Mouse (Mus musculus) small intestine, adult 2 months (tissue): Measurements from ENCODE around the gene Ppargc1a. TPM values are rescaled to one million over a fixed set of nuclear protein-coding genes. Genes with fewer than 3 reads are reported as not detected.
A peak's percentile ranks its signal among the peaks of the same experiment; 100 is the strongest.

Experiments
- H3K27ac ChIP-seq: fragments of 200-500 bp; 2 replicates; pipeline ENCODE4 v1.5.1; 2012; ENCODE audit warnings: low read depth, low read length, control low read depth, inconsistent platforms; ENCODE audit not compliant: insufficient read depth
- H3K27me3 ChIP-seq: fragments of 200-500 bp; 2 replicates; pipeline ENCODE4 v1.6.1; 2012; ENCODE audit warnings: mild to moderate bottlenecking, moderate library complexity, low read length, inconsistent platforms; ENCODE audit not compliant: control insufficient read depth, insufficient read depth
- H3K36me3 ChIP-seq: fragments of 200-500 bp; 2 replicates; pipeline ENCODE4 v1.6.1; 2012; ENCODE audit warnings: mild to moderate bottlenecking, low read length, control low read depth, inconsistent platforms; ENCODE audit not compliant: control insufficient read depth, insufficient read depth
- H3K4me1 ChIP-seq: fragments of 200-500 bp; 2 replicates; pipeline ENCODE4 v1.6.1; 2012; ENCODE audit warnings: low read length, inconsistent platforms, mixed read lengths; ENCODE audit not compliant: control insufficient read depth, insufficient read depth, insufficient read length
- H3K4me3 ChIP-seq: fragments of 200-500 bp; 2 replicates; pipeline ENCODE4 v1.5.1; 2012; ENCODE audit warnings: low read depth, mild to moderate bottlenecking, control low read depth, inconsistent platforms, low read length, moderate library complexity
- CTCF ChIP-seq: fragments of 200-500 bp; IDR thresholded peaks from 2 replicates; pipeline ENCODE4 v1.5.1; 2012; ENCODE audit warnings: low read depth, mild to moderate bottlenecking, control low read depth, inconsistent platforms, low read length, moderate library complexity, mixed read lengths; ENCODE audit not compliant: insufficient replicate concordance, insufficient read length; ENCODE audit errors: extremely low read depth
- POLR2A ChIP-seq: fragments of 200-500 bp; IDR thresholded peaks from 2 replicates; pipeline ENCODE4 v1.6.1; 2012; ENCODE audit warnings: low read depth, mild to moderate bottlenecking, control low read depth, inconsistent platforms, low read length, moderate library complexity
- WGBS: fragments of 180-500 bp; shearing (Covaris S2); methylation state at CpG from one replicate; pipeline ENCODE4 v1.1.7; 2018; 5-methylcytosine and 5-hydroxymethylcytosine counted together
- polyA plus RNA-seq: library from polyadenylated mRNA; depleted of rRNA; stranded (reverse); fragments of >200 nt; gene quantifications from 2 replicates; pipeline ENCODE4 v1.2.3, GENCODE M21; 2012

Ppargc1a gene
- polyA plus RNA-seq, 1 experiment = 9.0 TPM

DNA sequence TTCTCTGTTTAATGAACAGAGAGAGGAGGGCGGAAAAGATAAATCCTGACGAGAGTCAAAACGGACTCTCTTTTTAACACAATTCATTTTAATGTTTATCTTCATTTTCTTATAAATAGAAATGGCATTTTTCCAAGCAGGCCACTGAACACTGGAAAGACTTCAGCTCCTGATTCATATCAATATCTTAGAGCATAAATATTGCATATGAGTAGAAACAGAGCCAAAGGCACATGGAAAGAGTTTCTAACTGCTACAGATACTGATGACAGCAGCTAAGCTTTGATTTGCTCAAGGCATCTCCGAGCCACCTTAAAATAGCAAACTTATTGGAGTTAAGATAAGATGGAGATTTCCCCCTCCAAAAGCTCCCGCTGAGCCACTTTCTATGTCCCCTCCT is 14.3 kb downstream of the Ppargc1a start:
- Histone ChIP-seq H3K36me3 (peaks cover 3% of the 10 kb centered on the region; the same call in 1 of the 2 replicates), H3K27me3 (no peaks in the 10 kb centered on the region), H3K4me1 (peaks cover 2% of the 10 kb centered on the region; the same call in 1 of the 2 replicates), H3K4me3 (peak overlapping the region; percentile 73), H3K27ac (peak overlapping the region; percentile 96)
- WGBS = 3% methylated on average over 5 of the region's 5 CpGs
- TF ChIP-seq CTCF (no peak), POLR2A (no peak)

DNA sequence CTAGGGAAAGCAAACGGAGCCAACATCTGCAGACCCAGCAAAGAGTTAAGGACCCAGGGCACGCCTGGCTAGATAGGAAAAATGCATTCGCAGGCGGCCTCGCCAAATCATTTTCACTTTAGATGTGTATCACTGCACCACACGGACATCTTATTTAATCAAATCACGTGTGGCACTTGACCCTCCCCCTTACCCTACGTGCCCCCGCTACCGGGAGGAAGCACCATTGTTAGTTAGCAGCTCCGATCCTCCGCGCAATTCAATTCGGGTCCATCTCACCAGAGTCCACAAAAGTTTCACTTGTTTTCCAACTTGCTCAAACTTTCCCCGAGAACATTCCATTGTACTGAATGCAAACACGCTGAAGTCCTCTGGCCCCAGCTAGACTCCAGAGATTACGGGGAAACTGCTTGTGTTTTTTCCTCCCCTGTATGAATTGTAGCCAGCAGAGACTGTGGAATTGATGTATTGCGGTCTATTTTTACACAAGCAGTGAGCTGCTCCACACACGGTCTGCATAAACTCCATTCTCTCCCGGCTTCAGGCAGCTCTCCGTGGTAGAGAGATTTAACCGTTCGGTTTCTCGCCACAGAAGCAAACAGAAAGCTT is 14.9 kb downstream of the Ppargc1a start:
- H3K4me1 ChIP-seq = peaks cover 2% of the 10 kb centered on the region; the same call in 1 of the 2 replicates
- WGBS = 1% methylated on average over 24 of the region's 24 CpGs
- peak overlapping the region; percentile 69 for H3K4me3 ChIP-seq
- TF ChIP-seq POLR2A = no peak
- TF ChIP-seq CTCF = no peak
- peaks cover 7% of the 10 kb centered on the region for H3K36me3 ChIP-seq
- H3K27me3 ChIP-seq = no peaks in the 10 kb centered on the region
- H3K27ac ChIP-seq = peak overlapping the region; percentile 96

DNA sequence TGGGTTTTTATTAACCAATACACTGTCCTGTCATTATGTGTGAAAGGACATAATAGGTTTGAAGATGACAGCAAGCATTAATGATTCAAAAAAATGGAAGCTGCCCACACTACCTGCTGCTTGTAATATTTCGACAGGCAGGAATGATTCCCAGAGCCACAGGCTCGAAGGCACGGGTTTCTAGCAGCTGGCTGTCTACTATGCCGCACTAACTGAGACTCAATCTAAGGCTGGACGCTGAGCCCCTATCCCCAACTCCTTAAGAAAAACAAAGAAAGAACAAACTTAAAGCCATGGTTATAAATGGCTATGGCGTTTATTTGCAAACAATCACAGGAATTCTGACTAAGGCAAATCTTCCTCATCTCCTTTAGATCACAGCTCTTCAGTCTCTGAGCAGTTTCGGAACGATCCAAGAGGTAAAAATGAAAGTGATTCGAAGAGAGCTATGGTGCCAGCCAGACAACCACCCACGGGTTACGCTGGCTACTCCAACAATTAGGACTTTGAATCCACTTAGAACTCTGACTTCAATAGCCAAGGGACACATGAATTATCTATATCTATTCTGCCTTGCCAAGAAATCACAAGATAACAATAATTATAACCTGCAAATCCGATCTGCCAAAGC is 15.6 kb downstream of the Ppargc1a start:
- Histone ChIP-seq H3K36me3 (peaks cover 8% of the 10 kb centered on the region), H3K4me1 (peaks cover 2% of the 10 kb centered on the region; the same call in 1 of the 2 replicates), H3K27me3 (no peaks in the 10 kb centered on the region), H3K4me3 (peak overlapping the region; percentile 69), H3K27ac (peak overlapping the region; percentile 96)
- 1% methylated on average over 12 of the region's 12 CpGs for WGBS
- TF ChIP-seq CTCF = no peak
- no peak for TF ChIP-seq POLR2A

DNA sequence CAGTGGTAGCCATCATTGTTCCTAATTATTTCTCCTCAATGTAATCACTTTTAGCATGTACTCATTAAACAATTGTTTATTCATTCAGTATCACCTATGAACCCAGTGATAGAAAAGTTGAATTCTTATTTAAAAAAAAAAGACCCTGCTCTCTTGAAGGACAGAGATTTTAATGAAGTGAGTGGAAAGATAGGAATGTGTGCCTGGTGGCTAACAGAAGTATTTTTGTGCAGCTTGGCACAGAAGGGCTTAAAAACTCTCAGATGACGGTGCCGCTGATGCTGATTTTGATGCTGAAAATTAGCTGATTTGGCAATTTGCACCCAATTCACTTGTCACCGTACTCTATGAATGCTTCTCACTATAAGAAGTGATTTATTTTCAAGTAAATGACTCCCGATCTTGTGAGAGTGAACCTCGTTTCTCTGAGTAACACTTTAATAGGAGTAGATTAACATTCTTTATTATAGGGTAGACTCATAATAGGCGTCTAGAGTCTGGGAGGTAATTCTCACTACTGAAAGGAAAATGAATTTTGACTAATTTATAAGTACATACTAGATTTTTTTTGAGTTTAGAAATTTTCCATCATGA is 20.0 kb downstream of the Ppargc1a start:
- Histone ChIP-seq H3K27ac (no peak overlapping the region), H3K27me3 (no peaks in the 10 kb centered on the region), H3K4me1 (peaks cover 6% of the 10 kb centered on the region; the same call in 1 of the 2 replicates), H3K36me3 (peaks cover 18% of the 10 kb centered on the region), H3K4me3 (no peak overlapping the region)
- WGBS = 91% methylated on average over 6 of the region's 6 CpGs
- no peak for TF ChIP-seq CTCF
- TF ChIP-seq POLR2A = no peak

DNA sequence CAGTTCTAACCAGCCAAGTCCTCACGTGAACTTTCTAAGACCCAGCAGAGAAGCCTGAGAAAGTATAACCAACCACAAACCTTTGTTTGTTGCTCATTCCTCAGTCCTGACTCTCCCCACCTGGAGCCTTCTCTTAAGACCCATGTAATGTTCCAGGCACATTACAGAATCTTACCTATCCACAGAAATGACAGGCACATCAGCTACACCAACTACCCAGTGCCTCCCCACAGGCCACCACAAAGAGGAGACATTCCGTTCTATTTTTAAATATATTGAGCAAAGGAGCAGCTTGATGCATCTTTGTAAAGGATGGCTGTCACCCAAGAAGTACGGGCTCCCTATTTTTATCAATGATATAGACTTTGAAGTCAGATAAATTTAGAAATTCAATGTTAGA is 20.7 kb downstream of the Ppargc1a start:
- H3K4me3 ChIP-seq = no peak overlapping the region
- peaks cover 18% of the 10 kb centered on the region for H3K36me3 ChIP-seq
- 81% methylated on average over 3 of the region's 3 CpGs for WGBS
- TF ChIP-seq CTCF = no peak
- no peak for TF ChIP-seq POLR2A
- H3K4me1 ChIP-seq = peaks cover 6% of the 10 kb centered on the region; the same call in 1 of the 2 replicates
- H3K27ac ChIP-seq = no peak overlapping the region
- H3K27me3 ChIP-seq = no peaks in the 10 kb centered on the region

DNA sequence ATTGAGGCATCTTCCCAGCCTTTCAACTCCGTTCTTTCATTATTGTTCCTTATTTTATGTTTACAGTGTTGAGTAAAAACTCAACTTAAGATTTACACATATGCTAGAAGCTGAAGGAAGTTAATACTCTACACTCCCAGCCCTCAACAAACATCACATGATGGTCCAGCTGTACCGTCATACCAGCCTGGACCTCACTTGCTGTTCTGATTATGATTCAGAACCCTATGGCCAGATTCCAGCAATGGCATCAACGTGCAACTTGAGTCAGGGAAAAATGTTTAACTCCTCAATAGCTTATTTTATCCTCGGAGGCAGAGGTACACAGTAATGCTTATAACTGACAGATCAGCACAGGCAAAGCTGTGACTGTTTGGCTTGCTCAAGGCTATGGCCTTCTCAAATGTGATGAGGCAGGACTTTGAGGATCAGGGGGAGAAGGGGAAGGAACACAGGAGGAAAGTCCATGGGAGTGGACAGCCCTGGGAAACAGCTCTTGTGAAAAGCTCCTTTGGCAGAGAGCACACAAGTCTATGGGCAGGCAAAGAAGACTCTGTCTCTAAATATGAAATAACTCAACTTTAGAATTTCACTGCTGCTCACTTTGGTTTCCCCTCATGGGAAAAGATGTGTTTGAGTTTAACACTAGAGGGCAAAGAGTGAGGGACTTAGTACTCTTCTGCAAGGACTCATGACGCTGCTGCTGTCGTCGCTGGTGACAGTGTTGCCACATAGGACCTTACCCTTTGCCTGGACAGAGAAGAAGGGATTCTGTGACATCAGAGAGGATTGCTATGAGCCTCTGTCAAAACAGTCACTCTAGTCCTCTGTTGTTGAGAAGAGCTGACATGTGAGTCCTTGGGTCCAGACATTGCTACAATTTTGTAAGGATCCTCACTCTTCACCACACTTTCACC is 22.1 kb downstream of the Ppargc1a start:
- Histone ChIP-seq H3K36me3 (peaks cover 20% of the 10 kb centered on the region), H3K4me3 (no peak overlapping the region), H3K27ac (peak overlapping the region; percentile 46), H3K4me1 (peaks cover 9% of the 10 kb centered on the region; the same call in 1 of the 2 replicates), H3K27me3 (no peaks in the 10 kb centered on the region)
- WGBS = 51% methylated on average over 7 of the region's 7 CpGs
- TF ChIP-seq POLR2A (no peak), CTCF (no peak)
